ENCODE assay signal across 33 mouse cellular contexts in genomic region chr5:65688806-65689205, GRCm38 (mm10). TPM values are rescaled to one million over a fixed set of nuclear protein-coding genes. Genes with fewer than 3 reads are reported as not detected.
DNase-seq lines count a peak whose midpoint lies in the region; ATAC-seq and TF ChIP-seq lines count a peak whose summit lies in the region.
"Had no signal": no experiment of that assay in that cellular context is flagged by ENCODE, and none has a peak within 500 bp of the region (broad histone marks: within the 10 kb centered on the region; RNA-seq: fewer than 3 reads in every experiment).

No protein-coding gene starts in this region.

- no peaks in the 10 kb centered on the region for H3K9me3 ChIP-seq in CH12.LX (replicated peaks; ENCODE audit: low read length)
- H3K9me3 ChIP-seq in stomach, postnatal 0 days (ENCODE audit: control insufficient read depth, low read length): no peaks in the 10 kb centered on the region
- no peaks in the 10 kb centered on the region for H3K9me3 ChIP-seq in forebrain, embryonic 15.5 days
- H3K9me3 ChIP-seq in lung, postnatal 0 days (ENCODE audit: low read length): no peaks in the 10 kb centered on the region
- H3K9me3 ChIP-seq: embryonic facial prominence, embryonic 10.5 days; embryonic facial prominence, embryonic 15.5 days; forebrain, embryonic 12.5 days; hindbrain, embryonic 13.5 days; kidney, embryonic 15.5 days; limb, embryonic 10.5 days; limb, embryonic 15.5 days; liver, embryonic 15.5 days; lung, embryonic 15.5 days; midbrain, embryonic 10.5 days; midbrain, embryonic 15.5 days had no signal

- peaks cover 6 to 46% of the 10 kb centered on the region in 2 experiments for H3K4me1 ChIP-seq in CH12.LX (ENCODE audit: control insufficient read depth in 1 of 2, insufficient read depth in 2 of 2)
- H3K4me1 ChIP-seq in stomach, postnatal 0 days (replicated peaks; ENCODE audit: control insufficient read depth, insufficient read depth): no peaks in the 10 kb centered on the region
- no peaks in the 10 kb centered on the region for H3K4me1 ChIP-seq in forebrain, embryonic 15.5 days
- H3K4me1 ChIP-seq in lung, postnatal 0 days (ENCODE audit: insufficient read depth, low read depth, low read length): no peaks in the 10 kb centered on the region
- H3K4me1 ChIP-seq: embryonic facial prominence, embryonic 10.5 days; embryonic facial prominence, embryonic 15.5 days; forebrain, embryonic 12.5 days; lung, embryonic 15.5 days; midbrain, embryonic 10.5 days; midbrain, embryonic 15.5 days had no signal

- no peak overlapping the region for H3K4me3 ChIP-seq in CH12.LX (replicated peaks in 1 of 3; ENCODE audit: low read depth in 2 of 3, low read length in 2 of 3, poor library complexity in 1 of 3)
- H3K4me3 ChIP-seq in stomach, postnatal 0 days (ENCODE audit: low read depth, low read length): no peak overlapping the region
- no peak overlapping the region for H3K4me3 ChIP-seq in forebrain, embryonic 15.5 days
- H3K4me3 ChIP-seq in lung, postnatal 0 days (ENCODE audit: low read depth, low read length): no peak overlapping the region
- H3K4me3 ChIP-seq: embryonic facial prominence, embryonic 10.5 days; embryonic facial prominence, embryonic 15.5 days; forebrain, embryonic 12.5 days; hindbrain, embryonic 13.5 days; kidney, embryonic 15.5 days; limb, embryonic 10.5 days; limb, embryonic 15.5 days; liver, embryonic 15.5 days; lung, embryonic 15.5 days; midbrain, embryonic 10.5 days; midbrain, embryonic 15.5 days had no signal

- no peaks in the 10 kb centered on the region for H3K27me3 ChIP-seq in CH12.LX (replicated peaks)
- H3K27me3 ChIP-seq in stomach, postnatal 0 days (ENCODE audit: control insufficient read depth, insufficient read depth, low read length): no peaks in the 10 kb centered on the region
- H3K27me3 ChIP-seq in forebrain, embryonic 15.5 days: no peaks in the 10 kb centered on the region
- H3K27me3 ChIP-seq in lung, postnatal 0 days (replicated peaks; ENCODE audit: insufficient read depth, low read length): no peaks in the 10 kb centered on the region
- H3K27me3 ChIP-seq: embryonic facial prominence, embryonic 15.5 days; forebrain, embryonic 12.5 days; hindbrain, embryonic 13.5 days; kidney, embryonic 15.5 days; limb, embryonic 15.5 days; liver, embryonic 15.5 days; lung, embryonic 15.5 days; midbrain, embryonic 15.5 days had no signal

- in situ Hi-C loops in CH12.LX (cut with MboI; ENCODE audit: low pct_ligation_motif_present, low pct_unique_long_range_greater_than_20kb, low sequenced_read_pairs): no loop called here

- H3K27ac ChIP-seq in CH12.LX (ENCODE audit: insufficient read depth, low read depth): no peak overlapping the region
- H3K27ac ChIP-seq in stomach, postnatal 0 days (replicated peaks): no peak overlapping the region
- H3K27ac ChIP-seq in forebrain, embryonic 15.5 days (replicated peaks): no peak overlapping the region
- no peak overlapping the region for H3K27ac ChIP-seq in lung, postnatal 0 days (ENCODE audit: low read length)
- H3K27ac ChIP-seq: embryonic facial prominence, embryonic 10.5 days; embryonic facial prominence, embryonic 15.5 days; forebrain, embryonic 12.5 days; hindbrain, embryonic 13.5 days; limb, embryonic 10.5 days; limb, embryonic 15.5 days; liver, embryonic 15.5 days; lung, embryonic 15.5 days; midbrain, embryonic 10.5 days; midbrain, embryonic 15.5 days had no signal

- H3K4me2 ChIP-seq in CH12.LX (ENCODE audit: insufficient read depth, low read depth, poor library complexity, severe bottlenecking): no peak overlapping the region
- no peak overlapping the region for H3K4me2 ChIP-seq in stomach, postnatal 0 days (replicated peaks; ENCODE audit: low read depth)
- H3K4me2 ChIP-seq in forebrain, embryonic 15.5 days (replicated peaks): no peak overlapping the region
- no peak overlapping the region for H3K4me2 ChIP-seq in lung, postnatal 0 days (replicated peaks; ENCODE audit: low read depth, low read length)
- H3K4me2 ChIP-seq: embryonic facial prominence, embryonic 15.5 days; forebrain, embryonic 12.5 days; heart, embryonic 11.5 days; hindbrain, embryonic 13.5 days; kidney, embryonic 15.5 days; limb, embryonic 15.5 days; liver, embryonic 15.5 days; lung, embryonic 15.5 days; midbrain, embryonic 15.5 days had no signal

- peaks cover 31 to 66% of the 10 kb centered on the region in 2 experiments for H3K36me3 ChIP-seq in CH12.LX (replicated peaks in 1 of 2; ENCODE audit: control insufficient read depth in 1 of 2, insufficient read depth in 1 of 2, low read length in 1 of 2)
- peaks cover 3% of the 10 kb centered on the region; the same call in 1 of the 2 replicates for H3K36me3 ChIP-seq in stomach, postnatal 0 days (ENCODE audit: control insufficient read depth, insufficient read depth, low read length)
- no peaks in the 10 kb centered on the region; the same call in 1 of the 2 replicates for H3K36me3 ChIP-seq in forebrain, embryonic 15.5 days
- H3K36me3 ChIP-seq in lung, postnatal 0 days (ENCODE audit: insufficient read depth, low read length): no peaks in the 10 kb centered on the region
- H3K36me3 ChIP-seq: midbrain, embryonic 15.5 days had no signal

- dilution Hi-C loops in CH12.LX (cut with MboI; ENCODE audit: extremely low pct_ligation_motif_present, extremely low pct_unique_long_range_greater_than_20kb, low sequenced_read_pairs): no loop called here

- TF ChIP-seq POLR2A in CH12.LX (IDR thresholded peaks at IDR 0.05; ENCODE audit: low read depth, low read length): no peak

- no peak overlapping the region for H3K9ac ChIP-seq in CH12.LX (ENCODE audit: insufficient read depth, low read depth)
- no peak overlapping the region for H3K9ac ChIP-seq in stomach, postnatal 0 days (ENCODE audit: low read length)
- no peak overlapping the region for H3K9ac ChIP-seq in forebrain, embryonic 15.5 days (replicated peaks)
- no peak overlapping the region for H3K9ac ChIP-seq in lung, postnatal 0 days (replicated peaks; ENCODE audit: low read depth)
- H3K9ac ChIP-seq: embryonic facial prominence, embryonic 15.5 days; forebrain, embryonic 12.5 days; hindbrain, embryonic 13.5 days; kidney, embryonic 15.5 days; limb, embryonic 15.5 days; liver, embryonic 15.5 days; lung, embryonic 15.5 days; midbrain, embryonic 15.5 days had no signal

- peaks cover 92% of the 10 kb centered on the region for H3K79me2 ChIP-seq in CH12.LX (replicated peaks; ENCODE audit: control insufficient read depth, extremely low read depth, insufficient read depth, poor library complexity, severe bottlenecking)

- 71% methylated on average over 3 of the region's 3 CpGs for WGBS in stomach, postnatal 0 days
- 87% methylated on average over 3 of the region's 3 CpGs for WGBS in forebrain, embryonic 15.5 days
- 66% methylated on average over 3 of the region's 3 CpGs for WGBS in lung, postnatal 0 days

- no peak for TF ChIP-seq RAD21 in CH12.LX (IDR thresholded peaks at IDR 0.05; ENCODE audit: low read depth, low read length)

- no peak for TF ChIP-seq EP300 in CH12.LX (IDR thresholded peaks at IDR 0.05; ENCODE audit: low read length)
- no peak for TF ChIP-seq EP300 in stomach, postnatal 0 days (optimal IDR thresholded peaks at IDR 0.05)
- no peak for TF ChIP-seq EP300 in lung, postnatal 0 days (IDR thresholded peaks at IDR 0.05)

- peak; percentile 29; the same call in 1 of the 2 replicates for ATAC-seq in stomach, postnatal 0 days (ENCODE audit: low FRiP score, low TSS enrichment)
- ATAC-seq in forebrain, embryonic 15.5 days (replicated peaks): no peak
- no peak for ATAC-seq in lung, postnatal 0 days
- ATAC-seq: midbrain, embryonic 15.5 days had no signal

- DNase-seq in thymus, postnatal 0 days (ENCODE audit: low spot score): peak; percentile 51
- DNase-seq in thymus, postnatal 25 days: no peak
- no peak for DNase-seq in CH12.LX (ENCODE audit: extremely low read depth)
- DNase-seq in induced T-regulatory cell, adult 2 months (ENCODE audit: low read depth): peak; percentile 40
- DNase-seq in stomach, postnatal 0 days (ENCODE audit: low spot score): no peak
- no peak for DNase-seq in gastrocnemius, adult 8-10 months (ENCODE audit: low spot score in 2 of 2)
- no peak for DNase-seq in lung, postnatal 0 days (ENCODE audit: low spot score)
- DNase-seq: adrenal gland, adult 8-10 months; cerebellum, adult 8-10 months; cerebellum, postnatal 25 days; gastrocnemius, postnatal 14 days; heart, adult 18-20 months; heart, postnatal 4 days; kidney, adult 18-20 months; kidney, postnatal 36 days; layer of hippocampus, postnatal 36 days; lung, postnatal 4 days; right cerebral cortex, adult 18-20 months; spleen, adult 18-20 months; thymus, adult 2 months had no signal

- TF ChIP-seq CTCF in CH12.LX (conservative IDR thresholded peaks at IDR 0.05 in 1 of 2, IDR thresholded peaks at IDR 0.05 in 1 of 2; ENCODE audit: low read depth in 2 of 2, low read length in 2 of 2): no peak
- TF ChIP-seq CTCF in stomach, postnatal 0 days (IDR thresholded peaks at IDR 0.05; ENCODE audit: low read depth): no peak
- no peak for TF ChIP-seq CTCF in lung, postnatal 0 days (IDR thresholded peaks at IDR 0.05)

TF ChIP-seq in CH12.LX, 34 proteins besides CTCF, POLR2A, EP300 and RAD21:
- 0 out of 2 replicates have a peak, but pooled peaks have one; percentile 11 for TF ChIP-seq ETS1 (conservative IDR thresholded peaks at IDR 0.05; ENCODE audit: low read depth, low read length)
- TF ChIP-seq ZC3H11A (IDR thresholded peaks at IDR 0.05; ENCODE audit: low read depth, low read length): no peak
TF ChIP-seq in CH12.LX: peak in this region for 1.

RNA-seq across cellular contexts. Expression of gene Pds5a, which starts 9.3 kb away (rescaled TPM):
- 59.6 and 66.5 TPM in 2 replicates for polyA plus RNA-seq in thymus, postnatal 0 days (2015; fragmentation: Nextera tagmentation; extraction: Ambion mirVana)
- total RNA-seq in CH12.LX (2012; rRNA removed) (126 and 129 TPM in 2 replicates), CH12.LX (2014; rRNA removed) (178 and 198 TPM in 2 replicates)
- polyA plus RNA-seq in CH12.LX (2012; ENCODE audit: insufficient read length, low read depth): 116 and 140 TPM in 2 replicates
- 16.7 and 18.1 TPM in 2 replicates for polyA plus RNA-seq in stomach, postnatal 0 days (2015; fragmentation: Nextera tagmentation; extraction: Ambion mirVana)
- 10 to 100 TPM; 37.4 to 55.3 (median 41.5) TPM for total RNA-seq in gastrocnemius, adult 8-10 months (2022)
- 59.8 and 68.3 TPM in 2 replicates for polyA plus RNA-seq in forebrain, embryonic 15.5 days (2015; fragmentation: Nextera tagmentation; extraction: Ambion mirVana)
- 19.8 and 24.7 TPM in 2 replicates for polyA plus RNA-seq in lung, postnatal 0 days (2015; fragmentation: Nextera tagmentation; extraction: Ambion mirVana)

Comparison
In these comparisons a context has a peak if more than half of its experiments do, and no peak if none do; other contexts are left out.
1. DNase-seq: peak in thymus, postnatal 0 days (single experiment) and induced T-regulatory cell, adult 2 months (single experiment); none in thymus, postnatal 25 days (single experiment), CH12.LX (single experiment), stomach, postnatal 0 days (single experiment), gastrocnemius, adult 8-10 months (0 of 2) and lung, postnatal 0 days (single experiment).